Mouse (Mus musculus) hindbrain, embryonic 16.5 days (tissue): ENCODE measurements around the gene Tkfc. TPM values are rescaled to one million over a fixed set of nuclear protein-coding genes. Genes with fewer than 3 reads are reported as not detected.

Source experiments
- ATAC-seq: fragments of 200-750 bp; cut with Nextera tagmentation; 2 replicates; pipeline ENCODE4 v1.8.0; 2017; ENCODE audit warnings: moderate TSS enrichment, moderate library complexity
- H3K27ac ChIP-seq: fragments of 300-500 bp; sonication (generic); 2 replicates; pipeline ENCODE4 v1.5.1; 2014; ENCODE audit warnings: low read depth, mild to moderate bottlenecking, control low read depth, low read length, moderate library complexity
- H3K27me3 ChIP-seq: fragments of 300-500 bp; sonication (generic); replicated peaks from 2 replicates; pipeline ENCODE4 v1.6.1; 2014; ENCODE audit warnings: low read length; ENCODE audit not compliant: control insufficient read depth, insufficient read depth
- H3K36me3 ChIP-seq: fragments of 300-500 bp; sonication (generic); 2 replicates; pipeline ENCODE4 v1.6.1; 2014; ENCODE audit warnings: mild to moderate bottlenecking, low read length, moderate library complexity, mixed read lengths; ENCODE audit not compliant: control insufficient read depth, insufficient read depth
- H3K4me1 ChIP-seq: fragments of 300-500 bp; sonication (generic); 2 replicates; pipeline ENCODE4 v1.6.1; 2014; ENCODE audit warnings: low read depth, low read length; ENCODE audit not compliant: control insufficient read depth, insufficient read depth
- H3K4me2 ChIP-seq: fragments of 300-500 bp; sonication (generic); 2 replicates; pipeline ENCODE4 v1.6.1; 2014; ENCODE audit warnings: mild to moderate bottlenecking, low read length, control low read depth, moderate library complexity
- H3K4me3 ChIP-seq: fragments of 300-500 bp; sonication (generic); 2 replicates; pipeline ENCODE4 v1.5.1; 2014; ENCODE audit warnings: mild to moderate bottlenecking, low read length, control low read depth, moderate library complexity
- H3K9ac ChIP-seq: fragments of 300-500 bp; sonication (generic); 2 replicates; pipeline ENCODE4 v1.6.1; 2014; ENCODE audit warnings: low read depth, mild to moderate bottlenecking, control low read depth, low read length, moderate library complexity
- H3K9me3 ChIP-seq: fragments of 300-500 bp; sonication (generic); 2 replicates; pipeline ENCODE4 v1.6.1; 2014; ENCODE audit warnings: mild to moderate bottlenecking, low read length, moderate library complexity; ENCODE audit not compliant: control insufficient read depth
- WGBS: fragments of 180-500 bp; shearing (Covaris S2); extraction: QIAGEN DNeasy Blood & Tissue Kit; methylation state at CpG from one replicate; pipeline ENCODE4 v1.1.7; 2014; 5-methylcytosine and 5-hydroxymethylcytosine counted together
- polyA plus RNA-seq: library from polyadenylated mRNA; unstranded; fragments of >200 nt; fragmentation: Nextera tagmentation; extraction: Ambion mirVana; gene quantifications from 2 replicates; pipeline ENCODE4 v1.2.1, GENCODE M21; 2015

The Tkfc gene
- polyA plus RNA-seq, 1 experiment from 2014 or later = 24.4 TPM

DNA sequence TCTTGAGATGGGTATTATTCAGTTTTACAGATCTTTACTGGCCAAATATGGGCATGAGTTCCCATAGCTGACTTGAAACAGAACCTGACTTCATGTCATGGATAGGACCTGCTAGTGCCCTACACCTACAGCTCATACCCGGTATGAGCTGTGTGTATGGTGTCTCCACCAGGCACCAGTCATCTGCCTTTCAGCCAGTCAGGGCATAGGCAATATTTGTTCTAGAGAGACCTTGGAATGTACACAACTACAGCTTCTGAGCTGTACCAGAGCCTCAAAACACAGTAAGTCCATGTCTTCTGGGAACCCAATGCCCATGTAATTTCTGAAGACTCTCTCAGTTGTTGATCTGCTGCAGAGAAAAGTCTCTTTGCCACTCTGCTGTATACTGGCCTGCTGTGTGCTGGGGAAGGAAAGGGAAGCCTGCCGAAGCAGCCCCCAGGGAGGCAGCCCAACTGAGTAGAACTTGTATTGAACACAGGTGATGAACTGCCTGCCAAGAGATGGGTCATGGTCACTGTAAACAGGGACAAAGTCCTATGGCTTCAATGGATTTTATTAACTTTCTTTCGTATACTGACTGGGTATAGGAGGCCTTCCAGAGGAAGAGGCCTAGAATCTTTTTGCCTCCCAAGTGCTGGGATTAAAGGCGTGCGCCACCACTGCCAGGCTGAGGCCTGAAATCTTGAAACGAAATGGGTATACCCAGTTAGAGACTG lies 13.6 kb downstream of the Tkfc start:
- H3K36me3 ChIP-seq = peaks cover 14% of the 10 kb centered on the region

DNA sequence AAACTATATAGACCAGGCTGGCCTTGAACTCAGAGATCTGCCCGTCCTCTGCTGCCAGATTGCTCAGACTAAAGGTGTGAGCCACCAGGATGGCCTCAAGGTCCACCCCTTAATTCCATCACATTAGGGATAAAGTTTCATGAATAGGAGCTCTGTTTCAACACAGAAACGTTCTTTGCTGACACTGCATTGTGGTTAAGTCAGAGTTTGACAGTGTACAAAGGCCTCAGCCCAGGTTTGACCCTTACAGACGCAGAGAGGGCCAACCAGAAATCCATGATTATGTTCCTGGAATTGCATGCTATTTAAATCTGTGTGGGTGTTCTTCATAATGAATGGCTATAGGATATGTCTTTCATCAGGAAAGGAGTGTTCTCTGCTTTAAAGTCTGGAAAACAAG lies 15.2 kb downstream of the Tkfc start:
- H3K9ac ChIP-seq = no peak overlapping the region
- no peak overlapping the region for H3K4me2 ChIP-seq
- 72% methylated on average over 3 of the region's 3 CpGs for WGBS
- no peak overlapping the region for H3K27ac ChIP-seq
- no peak overlapping the region for H3K4me3 ChIP-seq
- H3K4me1 ChIP-seq = no peaks in the 10 kb centered on the region
- peaks cover 14% of the 10 kb centered on the region for H3K36me3 ChIP-seq
- no peaks in the 10 kb centered on the region for H3K27me3 ChIP-seq
- no peaks in the 10 kb centered on the region for H3K9me3 ChIP-seq
- ATAC-seq = no peak

More for the DNA sequence above, 13.6 kb downstream of the Tkfc start:
- H3K9me3 ChIP-seq = no peaks in the 10 kb centered on the region
- H3K4me2 ChIP-seq = no peak overlapping the region
- no peaks in the 10 kb centered on the region for H3K27me3 ChIP-seq
- no peaks in the 10 kb centered on the region for H3K4me1 ChIP-seq
- no peak overlapping the region for H3K9ac ChIP-seq
- H3K4me3 ChIP-seq = no peak overlapping the region
- ATAC-seq = no peak
- H3K27ac ChIP-seq = no peak overlapping the region
- WGBS = 96% methylated on average over 6 of the region's 6 CpGs

DNA sequence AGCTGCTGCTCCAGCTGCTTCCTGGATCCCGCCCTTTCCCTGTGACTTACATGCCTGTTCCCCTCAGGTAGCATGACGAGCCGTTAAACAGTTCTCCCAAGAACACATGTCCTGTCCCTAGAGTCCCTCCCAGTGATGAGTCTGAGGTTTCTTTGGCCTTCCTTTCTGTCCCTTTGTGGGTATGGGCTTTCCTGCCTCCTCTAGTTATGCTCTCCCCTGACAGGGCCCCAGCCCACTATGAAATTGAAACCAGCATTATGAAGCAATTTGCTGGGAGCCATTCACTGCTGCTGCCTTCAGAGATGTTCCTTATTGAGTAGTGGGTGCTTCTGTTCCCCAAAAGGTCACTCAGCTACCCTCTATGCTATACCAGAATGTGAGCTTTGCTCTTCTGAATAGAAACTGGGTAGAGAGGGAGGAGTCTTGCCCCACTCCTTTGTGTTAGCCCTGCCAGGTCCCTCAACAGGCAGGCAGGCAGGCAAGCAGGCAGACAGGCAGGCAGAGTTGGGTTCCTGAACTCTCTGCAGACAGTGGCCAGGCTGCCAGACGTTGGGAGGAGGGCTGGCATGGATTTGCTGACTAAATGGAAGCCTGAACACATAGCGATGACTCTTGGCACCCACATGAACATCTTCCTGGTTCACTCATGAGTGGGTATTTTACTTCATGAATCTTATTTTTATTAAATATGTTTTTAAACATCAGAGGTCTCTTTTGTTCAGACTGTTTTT lies 16.2 kb downstream of the Tkfc start:
- no peaks in the 10 kb centered on the region for H3K4me1 ChIP-seq
- ATAC-seq = no peak
- H3K36me3 ChIP-seq = peaks cover 14% of the 10 kb centered on the region
- H3K9ac ChIP-seq = no peak overlapping the region
- no peak overlapping the region for H3K4me2 ChIP-seq
- H3K9me3 ChIP-seq = no peaks in the 10 kb centered on the region
- H3K27me3 ChIP-seq = no peaks in the 10 kb centered on the region
- 66% methylated on average over 5 of the region's 5 CpGs for WGBS
- no peak overlapping the region for H3K4me3 ChIP-seq
- H3K27ac ChIP-seq = no peak overlapping the region

DNA sequence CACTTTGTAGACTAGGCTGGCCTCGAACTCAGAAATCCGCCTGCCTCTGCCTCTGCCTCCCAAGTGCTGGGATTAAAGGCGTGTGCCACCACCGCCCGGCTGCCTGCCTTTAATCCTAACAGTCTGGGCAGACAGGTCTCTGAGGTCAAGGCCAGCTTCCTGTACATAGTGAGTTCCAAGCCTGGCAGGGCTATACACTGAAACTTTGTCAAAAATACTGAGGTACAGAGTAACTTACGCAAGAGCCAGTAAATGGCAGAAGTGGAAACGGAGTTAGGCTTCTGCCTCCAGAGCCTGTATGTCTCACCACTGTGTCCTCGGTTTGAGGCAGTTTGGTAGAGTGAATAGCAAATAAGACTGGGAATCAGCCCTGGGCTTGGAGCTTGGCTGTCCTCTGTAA lies 18.2 kb downstream of the Tkfc start:
- Histone ChIP-seq H3K27ac (no peak overlapping the region), H3K4me3 (no peak overlapping the region), H3K9ac (no peak overlapping the region), H3K4me1 (no peaks in the 10 kb centered on the region), H3K36me3 (peaks cover 9% of the 10 kb centered on the region; the same call in 1 of the 2 replicates), H3K27me3 (no peaks in the 10 kb centered on the region), H3K4me2 (no peak overlapping the region), H3K9me3 (no peaks in the 10 kb centered on the region)
- ATAC-seq = no peak
- 87% methylated on average over 8 of the region's 8 CpGs for WGBS

DNA sequence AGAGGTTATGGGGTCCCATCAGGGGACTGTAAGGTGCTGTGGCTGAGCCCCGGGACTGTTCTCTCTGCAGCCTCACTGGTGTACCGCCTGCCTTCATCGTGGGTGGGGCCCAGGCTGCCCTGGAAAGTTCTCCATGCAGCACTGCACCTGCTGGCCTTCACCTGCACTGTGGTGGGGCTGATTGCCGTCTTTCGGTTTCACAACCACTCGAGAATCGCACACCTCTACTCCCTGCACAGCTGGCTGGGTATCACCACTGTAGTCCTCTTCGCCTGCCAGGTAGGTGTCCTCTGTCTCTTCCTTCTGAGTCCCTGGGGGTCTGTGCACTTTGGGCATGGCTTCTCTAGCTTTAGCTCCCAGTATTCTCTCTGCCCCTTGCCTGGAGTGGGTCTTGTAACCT lies 20.3 kb downstream of the Tkfc start:
- WGBS = 93% methylated on average over 8 of the region's 8 CpGs
- 0 out of 2 replicates have a peak, but pooled peaks cover 3% of the 10 kb centered on the region for H3K36me3 ChIP-seq
- H3K27me3 ChIP-seq = no peaks in the 10 kb centered on the region
- no peak overlapping the region for H3K4me3 ChIP-seq
- H3K4me1 ChIP-seq = no peaks in the 10 kb centered on the region
- H3K27ac ChIP-seq = no peak overlapping the region
- H3K4me2 ChIP-seq = no peak overlapping the region
- no peak overlapping the region for H3K9ac ChIP-seq
- no peak for ATAC-seq
- H3K9me3 ChIP-seq = no peaks in the 10 kb centered on the region

DNA sequence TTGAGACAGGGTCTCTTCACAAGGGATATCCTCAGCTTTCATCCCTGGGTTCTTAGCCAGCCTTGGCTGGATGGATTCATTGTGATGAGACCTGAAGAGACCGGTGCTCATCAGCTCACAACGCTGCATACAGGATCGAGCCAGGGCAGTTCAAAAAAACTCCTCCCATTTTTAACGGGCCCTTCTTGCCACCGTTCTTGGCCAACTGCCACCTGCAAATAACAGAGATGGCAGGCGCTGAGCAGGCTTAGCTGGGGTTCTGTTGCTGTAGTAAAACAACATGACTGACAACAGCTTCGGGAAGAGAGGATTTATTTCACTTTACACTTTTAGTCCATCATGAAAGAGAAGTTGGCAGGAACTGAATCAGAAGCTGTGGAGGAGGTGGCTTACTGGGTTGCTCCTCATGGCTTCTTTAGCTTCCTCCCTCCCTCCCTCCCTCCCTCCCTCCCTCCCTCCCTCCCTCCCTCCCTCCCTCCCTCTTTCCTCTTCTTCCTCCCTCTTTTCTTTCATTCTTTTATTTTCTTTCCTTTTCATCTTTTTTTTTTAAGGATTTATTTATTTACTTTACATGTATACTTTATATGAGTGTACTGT lies 21.8 kb downstream of the Tkfc start:
- H3K36me3 ChIP-seq = 0 out of 2 replicates have a peak, but pooled peaks cover 3% of the 10 kb centered on the region
- no peak for ATAC-seq
- no peak overlapping the region for H3K9ac ChIP-seq
- H3K27ac ChIP-seq = no peak overlapping the region
- no peak overlapping the region for H3K4me3 ChIP-seq
- no peaks in the 10 kb centered on the region for H3K27me3 ChIP-seq
- no peaks in the 10 kb centered on the region for H3K9me3 ChIP-seq
- peaks cover under 1% of the 10 kb centered on the region; the same call in 1 of the 2 replicates for H3K4me1 ChIP-seq
- no peak overlapping the region for H3K4me2 ChIP-seq
- 63% methylated on average over 7 of the region's 7 CpGs for WGBS

DNA sequence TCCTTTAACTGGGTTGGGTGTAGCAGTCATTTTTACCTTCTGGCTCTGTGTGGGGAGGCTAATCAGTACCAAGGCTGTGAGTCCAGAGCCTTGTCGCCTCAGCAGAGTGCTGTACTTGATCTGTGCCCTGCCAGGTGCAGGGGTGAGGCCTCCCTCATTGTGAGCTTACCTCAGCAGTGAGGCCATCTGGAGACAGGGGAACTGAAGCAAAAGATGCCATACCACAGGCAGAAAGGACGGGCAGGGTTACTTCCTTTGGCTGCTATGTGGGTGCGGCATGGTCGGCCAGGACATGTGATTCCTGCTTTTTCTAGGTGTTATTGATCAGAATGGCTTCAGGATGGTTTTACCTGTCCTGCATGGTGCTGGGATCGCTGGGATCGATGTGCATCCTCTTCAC lies 23.5 kb downstream of the Tkfc start:
- Histone ChIP-seq H3K4me2 (no peak overlapping the region), H3K4me3 (no peak overlapping the region), H3K27ac (no peak overlapping the region), H3K36me3 (no peaks in the 10 kb centered on the region), H3K9me3 (no peaks in the 10 kb centered on the region), H3K9ac (no peak overlapping the region), H3K4me1 (peaks cover 7% of the 10 kb centered on the region), H3K27me3 (no peaks in the 10 kb centered on the region)
- WGBS = 92% methylated on average over 6 of the region's 6 CpGs
- ATAC-seq = no peak

DNA sequence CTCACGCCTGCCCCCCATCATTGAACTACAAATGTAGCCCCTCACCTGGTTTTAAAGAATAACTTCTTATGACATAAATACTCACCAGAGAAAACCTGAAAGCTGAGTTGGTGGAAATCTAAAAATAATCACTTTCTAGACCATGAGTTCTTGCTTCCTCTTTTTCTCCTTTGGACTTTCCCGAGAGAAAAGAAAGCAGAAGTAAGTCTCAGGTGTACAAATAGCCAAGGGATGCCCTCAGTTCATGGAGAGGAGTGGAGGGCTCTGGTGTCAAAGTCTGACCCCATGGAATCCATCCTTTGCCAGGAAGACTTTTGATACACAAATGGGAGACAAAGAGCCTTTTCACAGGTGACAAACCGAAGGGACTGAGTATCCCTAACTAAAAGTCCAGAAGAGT lies 24.7 kb downstream of the Tkfc start:
- Histone ChIP-seq H3K4me3 (no peak overlapping the region), H3K27me3 (no peaks in the 10 kb centered on the region), H3K9ac (no peak overlapping the region), H3K9me3 (no peaks in the 10 kb centered on the region), H3K4me2 (no peak overlapping the region), H3K36me3 (no peaks in the 10 kb centered on the region), H3K27ac (no peak overlapping the region), H3K4me1 (peaks cover 13% of the 10 kb centered on the region)
- WGBS = 89% methylated on average over 3 of the region's 3 CpGs
- no peak for ATAC-seq

DNA sequence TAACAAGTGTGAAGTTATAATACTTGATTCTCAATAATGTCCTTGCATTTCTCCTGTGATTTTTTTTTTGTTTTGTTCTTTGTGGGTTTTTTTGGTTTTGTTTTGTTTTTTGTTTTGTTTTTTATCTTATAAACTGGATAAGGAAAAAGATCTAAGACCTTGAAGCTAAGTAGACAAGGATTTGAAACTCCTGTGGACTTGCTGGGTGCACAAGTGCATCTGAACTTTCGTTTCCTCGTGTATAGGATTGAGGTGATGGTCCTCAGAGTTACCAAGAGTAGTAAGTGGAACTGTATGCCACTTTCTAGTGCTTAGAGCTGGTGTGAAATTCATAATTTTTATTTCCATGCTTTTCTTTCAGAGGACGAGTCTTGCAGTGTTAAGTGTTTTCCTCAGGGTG lies 25.4 kb downstream of the Tkfc start:
- Histone ChIP-seq H3K27ac (no peak overlapping the region), H3K27me3 (no peaks in the 10 kb centered on the region), H3K9ac (no peak overlapping the region), H3K36me3 (0 out of 2 replicates have a peak, but pooled peaks cover under 1% of the 10 kb centered on the region), H3K9me3 (no peaks in the 10 kb centered on the region), H3K4me1 (peaks cover 15% of the 10 kb centered on the region), H3K4me3 (no peak overlapping the region), H3K4me2 (no peak overlapping the region)
- ATAC-seq = no peak
- WGBS = 87% methylated on average over 3 of the region's 3 CpGs
